Mouse (Mus musculus) heart, embryonic 16.5 days (tissue): ENCODE results near the gene Ccdc190. TPM values are rescaled to one million over a fixed set of nuclear protein-coding genes. Genes with fewer than 3 reads are reported as not detected.

Experiments used
- ATAC-seq: fragments of 200-750 bp; cut with Nextera tagmentation; replicated peaks from 2 replicates; pipeline ENCODE4 v1.8.0; 2017; ENCODE audit warnings: moderate number of reproducible peaks; ENCODE audit not compliant: insufficient read depth, low FRiP score; ENCODE audit errors: extremely low read depth
- H3K27ac ChIP-seq: fragments of 300-500 bp; sonication (generic); 2 replicates; pipeline ENCODE4 v1.5.1; 2014; ENCODE audit warnings: mild to moderate bottlenecking, low read length, control low read depth, moderate library complexity
- H3K27me3 ChIP-seq: fragments of 300-500 bp; sonication (generic); 2 replicates; pipeline ENCODE4 v1.6.1; 2014; ENCODE audit warnings: low read length, mixed read lengths; ENCODE audit not compliant: control insufficient read depth, insufficient read depth
- H3K36me3 ChIP-seq: fragments of 300-500 bp; sonication (generic); 2 replicates; pipeline ENCODE4 v1.6.1; 2014; ENCODE audit not compliant: control insufficient read depth, insufficient read depth
- H3K4me1 ChIP-seq: fragments of 300-500 bp; sonication (generic); 2 replicates; pipeline ENCODE4 v1.6.1; 2014; ENCODE audit warnings: low read length, mixed read lengths; ENCODE audit not compliant: control insufficient read depth, insufficient read depth
- H3K4me2 ChIP-seq: fragments of 300-500 bp; sonication (generic); 2 replicates; pipeline ENCODE4 v1.6.1; 2014; ENCODE audit warnings: low read depth, mild to moderate bottlenecking, control low read depth, low read length
- H3K4me3 ChIP-seq: fragments of 300-500 bp; sonication (generic); 2 replicates; pipeline ENCODE4 v1.5.1; 2014; ENCODE audit warnings: mild to moderate bottlenecking, control low read depth, low read length
- H3K9ac ChIP-seq: fragments of 300-500 bp; sonication (generic); 2 replicates; pipeline ENCODE4 v1.6.1; 2014; ENCODE audit warnings: low read length, control low read depth
- H3K9me3 ChIP-seq: fragments of 300-500 bp; sonication (generic); replicated peaks from 2 replicates; pipeline ENCODE4 v1.6.1; 2016; ENCODE audit warnings: low read length; ENCODE audit not compliant: control insufficient read depth
- WGBS: fragments of 180-500 bp; shearing (Covaris S2); extraction: QIAGEN DNeasy Blood & Tissue Kit; methylation state at CpG from one replicate; pipeline ENCODE4 v1.1.7; 2014; 5-methylcytosine and 5-hydroxymethylcytosine counted together
- polyA plus RNA-seq: library from polyadenylated mRNA; unstranded; fragments of >200 nt; fragmentation: Nextera tagmentation; extraction: Ambion mirVana; gene quantifications from 2 replicates; pipeline ENCODE4 v1.2.1, GENCODE M21; 2015

Ccdc190 gene
- polyA plus RNA-seq, 1 experiment from 2014 or later, result 0.13 TPM

DNA sequence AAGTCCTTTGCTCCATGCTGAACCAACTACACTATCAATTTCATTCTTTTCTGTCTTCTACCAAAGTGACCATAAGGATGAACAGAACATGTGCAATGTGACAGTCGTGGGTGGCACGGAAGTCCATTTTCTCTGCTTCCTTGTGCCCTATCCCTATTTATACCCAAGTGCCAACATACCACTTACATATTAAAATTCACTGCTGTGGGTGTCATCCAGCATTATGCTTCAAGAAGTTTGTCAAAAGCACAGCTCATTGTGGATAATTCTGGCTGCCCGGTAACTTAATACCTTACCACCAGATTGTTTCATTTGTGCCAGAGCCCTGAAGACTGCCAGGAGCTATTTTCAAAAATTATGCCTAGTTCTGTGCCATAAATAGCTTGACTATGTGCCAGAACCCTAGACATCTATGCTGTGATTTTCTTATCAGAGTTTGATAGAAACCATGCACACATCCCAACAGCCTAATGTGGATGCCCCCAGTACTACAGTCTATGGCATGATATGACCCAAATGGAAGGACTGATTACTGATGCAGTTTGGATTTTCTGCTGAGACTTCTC, 27.6 kb upstream of the Ccdc190 start:
- Histone ChIP-seq H3K36me3 (no peaks in the 10 kb centered on the region), H3K27ac (peak overlapping the region; percentile 71), H3K4me2 (no peak overlapping the region), H3K4me3 (no peak overlapping the region), H3K9ac (no peak overlapping the region), H3K9me3 (no peaks in the 10 kb centered on the region), H3K27me3 (no peaks in the 10 kb centered on the region), H3K4me1 (peaks cover 13% of the 10 kb centered on the region)
- ATAC-seq, result no peak; the same call in 1 of the 2 replicates
- WGBS, result 66% methylated on average over 3 of the region's 3 CpGs

GRCm38 (mm10) chr1:169909163-169909562, 19.3 kb upstream of the Ccdc190 start:
- H3K27me3 ChIP-seq, result no peaks in the 10 kb centered on the region
- no peak overlapping the region for H3K4me2 ChIP-seq
- H3K9ac ChIP-seq, result no peak overlapping the region
- 73% methylated on average over 5 of the region's 5 CpGs for WGBS
- no peak for ATAC-seq
- no peaks in the 10 kb centered on the region for H3K36me3 ChIP-seq
- no peak overlapping the region for H3K4me3 ChIP-seq
- H3K27ac ChIP-seq, result no peak overlapping the region
- H3K4me1 ChIP-seq, result peaks cover 6% of the 10 kb centered on the region; the same call in 1 of the 2 replicates
- H3K9me3 ChIP-seq, result no peaks in the 10 kb centered on the region

- Histone ChIP-seq H3K27ac (no peak overlapping the region), H3K4me3 (no peak overlapping the region), H3K27me3 (no peaks in the 10 kb centered on the region), H3K36me3 (no peaks in the 10 kb centered on the region), H3K9me3 (no peaks in the 10 kb centered on the region), H3K4me1 (peaks cover 6% of the 10 kb centered on the region; the same call in 1 of the 2 replicates), H3K9ac (no peak overlapping the region), H3K4me2 (no peak overlapping the region)
- WGBS, result 82% methylated on average over 6 of the region's 6 CpGs
- ATAC-seq, result no peak
Observed at GRCm38 (mm10) chr1:169909659-169910058, 18.8 kb upstream of the Ccdc190 start.

DNA sequence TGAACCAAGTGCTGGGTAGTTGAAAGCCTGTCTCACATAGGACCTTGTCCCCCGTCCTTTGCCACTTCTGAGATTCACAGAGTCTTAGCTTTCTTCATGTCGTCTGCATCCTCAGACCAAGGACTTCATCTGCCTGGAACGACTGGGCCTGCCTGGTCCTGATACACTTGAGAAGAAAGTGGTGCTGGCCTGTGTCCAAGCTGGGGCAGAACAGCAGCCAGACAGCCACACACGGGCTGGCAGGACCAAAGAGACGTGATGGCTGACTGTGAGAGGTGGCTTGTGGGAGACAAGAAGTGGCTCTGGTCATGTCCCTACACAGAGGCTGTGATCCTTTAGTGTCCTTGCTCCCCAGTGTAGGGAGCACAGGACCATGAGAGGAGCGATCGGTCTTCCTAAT, 17.7 kb upstream of the Ccdc190 start:
- Histone ChIP-seq H3K27me3 (no peaks in the 10 kb centered on the region), H3K36me3 (no peaks in the 10 kb centered on the region), H3K4me1 (peaks cover 4% of the 10 kb centered on the region; the same call in 1 of the 2 replicates), H3K9ac (no peak overlapping the region), H3K9me3 (no peaks in the 10 kb centered on the region), H3K4me3 (no peak overlapping the region), H3K4me2 (no peak overlapping the region), H3K27ac (no peak overlapping the region)
- no peak for ATAC-seq
- WGBS, result 65% methylated on average over 7 of the region's 7 CpGs

DNA sequence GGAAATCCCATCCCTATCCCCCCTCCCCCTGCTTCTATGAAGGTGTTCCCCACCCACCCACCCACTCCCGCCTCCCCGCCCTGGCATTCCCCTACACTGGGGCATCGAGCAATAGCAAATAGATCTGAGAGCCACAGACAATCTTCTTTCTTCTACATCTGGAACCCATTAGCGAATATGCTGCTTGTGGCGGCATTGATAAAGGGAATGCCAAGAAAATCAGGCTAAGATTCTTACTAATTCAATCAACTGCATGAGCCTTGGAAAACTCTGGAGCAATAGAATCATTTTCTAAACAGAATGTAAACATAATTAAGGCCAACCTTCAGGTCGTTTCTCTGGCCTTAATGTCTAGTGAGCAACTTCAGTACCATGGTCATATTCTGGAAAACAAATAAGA, 16.9 kb upstream of the Ccdc190 start:
- Histone ChIP-seq H3K36me3 (no peaks in the 10 kb centered on the region), H3K4me2 (no peak overlapping the region), H3K27me3 (no peaks in the 10 kb centered on the region), H3K4me3 (no peak overlapping the region), H3K4me1 (0 out of 2 replicates have a peak, but pooled peaks cover 4% of the 10 kb centered on the region), H3K27ac (no peak overlapping the region), H3K9me3 (no peaks in the 10 kb centered on the region), H3K9ac (no peak overlapping the region)
- 70% methylated on average over 6 of the region's 6 CpGs for WGBS
- no peak for ATAC-seq

DNA sequence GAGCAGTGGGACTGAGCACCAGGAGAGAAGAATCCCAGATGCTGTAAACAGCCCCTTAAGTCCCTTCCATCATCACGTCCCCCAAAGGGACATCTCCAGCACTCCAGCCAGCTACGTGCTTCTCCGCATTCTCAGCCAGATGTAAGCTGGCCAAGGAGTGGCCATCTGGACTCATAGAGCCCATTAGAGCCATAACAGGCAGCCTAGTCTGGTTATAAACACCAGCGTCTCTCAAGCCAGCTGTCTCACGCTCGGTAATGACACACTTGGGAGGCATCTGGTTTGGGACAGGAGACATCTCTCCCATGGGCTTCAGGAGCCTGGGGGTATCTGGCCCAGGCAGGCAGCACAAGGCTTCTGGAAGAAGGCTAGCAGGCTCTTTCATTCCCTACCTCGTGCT, 11.8 kb upstream of the Ccdc190 start:
- Histone ChIP-seq H3K36me3 (no peaks in the 10 kb centered on the region), H3K27ac (no peak overlapping the region), H3K27me3 (no peaks in the 10 kb centered on the region), H3K9ac (no peak overlapping the region), H3K4me3 (no peak overlapping the region), H3K9me3 (no peaks in the 10 kb centered on the region), H3K4me2 (no peak overlapping the region), H3K4me1 (peaks cover 2% of the 10 kb centered on the region; the same call in 1 of the 2 replicates)
- WGBS, result 34% methylated on average over 7 of the region's 7 CpGs
- ATAC-seq, result no peak

DNA sequence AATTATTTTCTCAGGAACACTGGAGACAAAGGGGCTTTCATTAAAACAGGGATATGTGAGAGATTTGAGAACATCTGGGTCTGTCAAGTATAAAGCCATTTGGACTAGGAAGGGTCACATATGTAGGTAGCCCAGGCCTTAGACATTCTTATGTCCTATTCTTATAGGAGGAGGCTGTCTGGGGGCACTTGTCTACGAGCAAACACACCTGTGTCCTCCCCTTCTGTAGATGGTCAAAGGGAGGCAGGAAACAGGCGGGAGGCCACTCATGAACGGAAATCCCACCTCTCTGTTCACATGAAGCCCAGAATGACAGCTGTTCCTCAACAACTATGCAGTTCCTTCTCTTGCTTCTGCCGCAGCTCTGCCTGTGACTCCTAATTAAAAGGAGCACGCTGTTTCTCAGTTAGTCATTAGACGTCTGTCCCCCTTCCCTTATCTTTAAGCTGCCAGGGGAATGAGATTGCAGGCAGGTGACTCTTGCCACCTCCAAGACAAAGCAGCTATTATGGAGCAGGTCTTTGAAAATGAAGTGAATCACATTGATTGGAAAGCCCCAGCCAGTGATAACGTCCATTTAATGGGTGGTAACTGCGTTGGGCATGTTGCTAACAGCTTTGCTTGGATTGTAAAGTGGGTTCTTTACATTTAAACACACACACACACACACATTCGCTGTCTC, 11.2 kb upstream of the Ccdc190 start:
- H3K4me2 ChIP-seq, result no peak overlapping the region
- no peak for ATAC-seq
- no peaks in the 10 kb centered on the region for H3K36me3 ChIP-seq
- H3K9ac ChIP-seq, result no peak overlapping the region
- WGBS, result 50% methylated on average over 9 of the region's 9 CpGs
- H3K4me1 ChIP-seq, result peaks cover 2% of the 10 kb centered on the region; the same call in 1 of the 2 replicates
- no peak overlapping the region for H3K27ac ChIP-seq
- no peaks in the 10 kb centered on the region for H3K27me3 ChIP-seq
- no peaks in the 10 kb centered on the region for H3K9me3 ChIP-seq
- no peak overlapping the region for H3K4me3 ChIP-seq

GRCm38 (mm10) chr1:169917998-169918397, 10.4 kb upstream of the Ccdc190 start:
- Histone ChIP-seq H3K36me3 (no peaks in the 10 kb centered on the region), H3K4me2 (no peak overlapping the region), H3K4me3 (no peak overlapping the region), H3K9ac (no peak overlapping the region), H3K27me3 (no peaks in the 10 kb centered on the region), H3K9me3 (no peaks in the 10 kb centered on the region), H3K27ac (no peak overlapping the region), H3K4me1 (peaks cover 2% of the 10 kb centered on the region; the same call in 1 of the 2 replicates)
- 0 out of 2 replicates have a peak, but pooled peaks have one; percentile 37 for ATAC-seq
- 31% methylated on average over 4 of the region's 4 CpGs for WGBS

- Histone ChIP-seq H3K9ac (0 out of 2 replicates have a peak overlapping the region, but pooled peaks have one; percentile 39), H3K27ac (no peak overlapping the region), H3K4me3 (peak overlapping the region; percentile 2; the same call in 1 of the 2 replicates), H3K4me2 (peak overlapping the region; percentile 31; the same call in 1 of the 2 replicates), H3K9me3 (no peaks in the 10 kb centered on the region), H3K4me1 (peaks cover 2% of the 10 kb centered on the region; the same call in 1 of the 2 replicates), H3K27me3 (no peaks in the 10 kb centered on the region), H3K36me3 (no peaks in the 10 kb centered on the region)
- ATAC-seq, result no peak
- WGBS, result 4% methylated on average over 11 of the region's 11 CpGs
Observed at GRCm38 (mm10) chr1:169919211-169919610, 9.2 kb upstream of the Ccdc190 start.
